Mouse (Mus musculus) C2C12 (cell line): ENCODE data around the gene Col23a1. TPM values are rescaled to one million over a fixed set of nuclear protein-coding genes. Genes with fewer than 3 reads are reported as not detected.

ENCODE experiments used
- H3K27me3 ChIP-seq: one replicate; pipeline ENCODE4 v1.6.1; 2011; ENCODE audit not compliant: control insufficient read depth, insufficient read depth, insufficient read length
- H3K36me3 ChIP-seq: one replicate; pipeline ENCODE4 v1.6.1; 2011; ENCODE audit not compliant: control insufficient read depth, insufficient read depth
- H3K4me3 ChIP-seq: one replicate; pipeline ENCODE4 v1.5.1; 2011; ENCODE audit warnings: mild to moderate bottlenecking, control low read depth; ENCODE audit not compliant: poor library complexity, insufficient read depth, severe bottlenecking
- H3K79me2 ChIP-seq: one replicate; pipeline ENCODE4 v1.6.1; 2011; ENCODE audit not compliant: control insufficient read depth, insufficient read depth
- H3K79me3 ChIP-seq: one replicate; pipeline ENCODE4 v1.6.1; 2011; ENCODE audit warnings: low read depth, control low read depth
- H3ac ChIP-seq: one replicate; pipeline ENCODE3; 2011; ENCODE audit warnings: low read depth; ENCODE audit not compliant: control insufficient read depth, insufficient read length
- CEBPB ChIP-seq: IDR thresholded peaks from one replicate; pipeline ENCODE4 v1.6.1; 2011; ENCODE audit warnings: low read depth, mild to moderate bottlenecking, control low read depth, moderate library complexity
- CTCF ChIP-seq: IDR thresholded peaks from one replicate; pipeline ENCODE4 v1.5.1; 2011; ENCODE audit not compliant: control insufficient read depth, insufficient read depth, insufficient read length
- FOSL1 ChIP-seq: IDR thresholded peaks from one replicate; pipeline ENCODE4 v1.8.0; 2011; ENCODE audit warnings: mild to moderate bottlenecking, low read length; ENCODE audit not compliant: poor library complexity, insufficient read depth, severe bottlenecking
- MAX ChIP-seq: IDR thresholded peaks from one replicate; pipeline ENCODE4 v1.6.1; 2011; ENCODE audit warnings: mild to moderate bottlenecking, control low read depth
- MYOD1 ChIP-seq: IDR thresholded peaks from one replicate; pipeline ENCODE4 v1.6.1; 2011; ENCODE audit warnings: low read depth; ENCODE audit not compliant: control insufficient read depth, insufficient read length
- MYOG ChIP-seq: IDR thresholded peaks from one replicate; pipeline ENCODE4 v1.6.1; 2011; ENCODE audit not compliant: control insufficient read depth, insufficient read length; ENCODE audit errors: extremely low read depth
- USF1 ChIP-seq: IDR thresholded peaks from one replicate; pipeline ENCODE4 v1.6.1; 2011; ENCODE audit warnings: low read depth, mild to moderate bottlenecking, control low read depth, moderate library complexity
- polyA plus RNA-seq: library from polyadenylated mRNA; unstranded; fragments of >200 nt; fragmentation: generic; extraction: Trizol; gene quantifications from one replicate; pipeline ENCODE4 v1.2.1, GENCODE M21; 2012; ENCODE audit warnings: missing spikeins

The Col23a1 gene
- polyA plus RNA-seq, 1 experiment = 0.43 TPM

- no peaks in the 10 kb centered on the region for H3K27me3 ChIP-seq
- no peaks in the 10 kb centered on the region for H3K79me3 ChIP-seq
- no peak overlapping the region for H3K4me3 ChIP-seq
- H3K36me3 ChIP-seq = no peaks in the 10 kb centered on the region
- H3K79me2 ChIP-seq = no peaks in the 10 kb centered on the region
- no peak overlapping the region for H3ac ChIP-seq
- no peak for TF ChIP-seq MYOG
- TF ChIP-seq CTCF = no peak
- TF ChIP-seq USF1 = no peak
- no peak for TF ChIP-seq CEBPB
- TF ChIP-seq MAX = no peak
- no peak for TF ChIP-seq FOSL1
- no peak for TF ChIP-seq MYOD1
These were observed 195.4 kb downstream of the Col23a1 start for GRCm38 (mm10) chr11:51485051-51485521.

GRCm38 (mm10) chr11:51485775-51486464 is 196.2 kb downstream of the Col23a1 start:
- TF ChIP-seq CTCF (no peak), CEBPB (no peak), MYOG (no peak), USF1 (no peak), MYOD1 (no peak), FOSL1 (no peak), MAX (no peak)
- Histone ChIP-seq H3ac (no peak overlapping the region), H3K4me3 (no peak overlapping the region), H3K79me3 (no peaks in the 10 kb centered on the region), H3K27me3 (no peaks in the 10 kb centered on the region), H3K79me2 (no peaks in the 10 kb centered on the region), H3K36me3 (no peaks in the 10 kb centered on the region)

GRCm38 (mm10) chr11:51488813-51489212 is 199.1 kb downstream of the Col23a1 start:
- Histone ChIP-seq H3K4me3 (no peak overlapping the region), H3K36me3 (no peaks in the 10 kb centered on the region), H3ac (no peak overlapping the region), H3K27me3 (peaks cover 4% of the 10 kb centered on the region), H3K79me3 (no peaks in the 10 kb centered on the region), H3K79me2 (no peaks in the 10 kb centered on the region)
- TF ChIP-seq MYOD1 (no peak), CEBPB (no peak), CTCF (no peak), MAX (no peak), USF1 (no peak), MYOG (no peak), FOSL1 (no peak)

- TF ChIP-seq MYOD1 (no peak), FOSL1 (no peak), MYOG (no peak), USF1 (no peak), CEBPB (no peak), MAX (no peak), CTCF (no peak)
- Histone ChIP-seq H3K79me3 (no peaks in the 10 kb centered on the region), H3K27me3 (peaks cover 4% of the 10 kb centered on the region)
These were observed 203.7 kb downstream of the Col23a1 start for GRCm38 (mm10) chr11:51493421-51493820.

GRCm38 (mm10) chr11:51494178-51494577 is 204.5 kb downstream of the Col23a1 start:
- Histone ChIP-seq H3K4me3 (no peak overlapping the region), H3ac (no peak overlapping the region), H3K79me2 (no peaks in the 10 kb centered on the region), H3K36me3 (no peaks in the 10 kb centered on the region), H3K79me3 (no peaks in the 10 kb centered on the region), H3K27me3 (peaks cover 4% of the 10 kb centered on the region)
- TF ChIP-seq MYOD1 (no peak), MAX (no peak), CTCF (no peak), FOSL1 (no peak), MYOG (no peak), CEBPB (no peak), USF1 (no peak)

More at GRCm38 (mm10) chr11:51493421-51493820, 203.7 kb downstream of the Col23a1 start:
- H3K79me2 ChIP-seq = no peaks in the 10 kb centered on the region
- no peaks in the 10 kb centered on the region for H3K36me3 ChIP-seq
- H3ac ChIP-seq = no peak overlapping the region
- H3K4me3 ChIP-seq = no peak overlapping the region

- Histone ChIP-seq H3K4me3 (no peak overlapping the region), H3ac (no peak overlapping the region)
- TF ChIP-seq MYOD1 (no peak), CTCF (no peak), USF1 (no peak)
These were observed 210.1 kb downstream of the Col23a1 start for GRCm38 (mm10) chr11:51499776-51500175.

DNA sequence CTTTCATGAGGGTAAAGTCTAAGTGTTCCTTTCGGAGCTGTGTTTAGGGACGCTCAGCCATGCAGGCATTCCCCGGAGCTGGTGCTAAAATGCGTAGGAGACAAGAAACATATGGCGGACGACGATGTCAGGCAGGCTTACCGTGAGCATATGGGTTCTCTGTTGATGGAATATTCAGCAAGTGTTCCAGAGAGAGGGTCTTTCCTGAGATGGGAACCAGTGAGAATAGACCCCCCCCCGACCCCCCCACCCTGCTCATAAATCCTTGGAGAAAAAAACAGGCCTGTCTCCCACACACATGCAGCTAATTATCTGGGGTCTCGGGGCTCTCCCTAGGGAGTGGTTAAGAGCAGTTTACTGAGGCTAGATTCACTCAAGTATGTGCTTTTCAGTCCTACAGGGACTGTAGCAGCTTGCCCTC is 212.7 kb downstream of the Col23a1 start:
- Histone ChIP-seq H3K79me3 (no peaks in the 10 kb centered on the region), H3K4me3 (no peak overlapping the region), H3K27me3 (peaks cover 7% of the 10 kb centered on the region), H3ac (no peak overlapping the region), H3K36me3 (no peaks in the 10 kb centered on the region), H3K79me2 (no peaks in the 10 kb centered on the region)
- TF ChIP-seq MYOD1 (no peak), USF1 (no peak), MAX (no peak), CTCF (no peak), CEBPB (no peak), FOSL1 (no peak), MYOG (no peak)

More at GRCm38 (mm10) chr11:51499776-51500175, 210.1 kb downstream of the Col23a1 start:
- Histone ChIP-seq H3K79me3 (no peaks in the 10 kb centered on the region), H3K27me3 (peaks cover 7% of the 10 kb centered on the region), H3K79me2 (no peaks in the 10 kb centered on the region), H3K36me3 (no peaks in the 10 kb centered on the region)
